Mouse (Mus musculus): ENCODE data around the gene Nedd4. TPM values are rescaled to one million over a fixed set of nuclear protein-coding genes. Genes with fewer than 3 reads are reported as not detected.
"Not testable (repeated sequence)": the region's sequence is repeated elsewhere in the genome, so short reads cannot be mapped to it uniquely, and the experiment has no call there.

Nedd4 gene
- polyA plus RNA-seq, 1 experiment from 2014 or later, result 478 TPM

DNA sequence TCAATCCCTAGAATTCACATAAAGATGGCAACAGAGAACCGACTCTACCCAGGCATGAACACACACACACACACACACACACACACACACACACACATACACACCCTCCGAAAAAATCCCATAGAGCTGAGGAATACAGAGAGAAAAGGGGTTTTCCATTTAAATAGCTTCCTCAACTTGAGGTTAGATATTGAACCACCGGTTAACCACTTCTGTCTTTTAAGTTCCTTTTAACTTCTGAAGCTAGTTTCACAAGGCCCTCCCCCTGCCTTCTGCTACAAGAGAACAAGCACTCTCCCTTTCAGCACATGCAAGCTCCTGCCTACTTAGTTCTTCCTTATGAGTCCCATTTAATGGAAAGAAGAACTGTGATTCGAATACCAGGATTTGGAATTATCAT, 2.0 kb upstream of the Nedd4 start:
- Histone ChIP-seq H3K4me3 (replicated peaks; ENCODE audit: low read length) (no peak overlapping the region), H3K4me2 (replicated peaks) (no peak overlapping the region), H3K27me3 (ENCODE audit: control insufficient read depth, insufficient read depth, low read length) (no peaks in the 10 kb centered on the region), H3K4me1 (replicated peaks; ENCODE audit: control insufficient read depth, insufficient read depth, low read length) (peaks cover 27% of the 10 kb centered on the region), H3K9ac (no peak overlapping the region), H3K36me3 (replicated peaks; ENCODE audit: control insufficient read depth, insufficient read depth) (peaks cover 1% of the 10 kb centered on the region; the same call in 1 of the 2 replicates), H3K27ac (no peak overlapping the region), H3K9me3 (ENCODE audit: control insufficient read depth, low read length) (no peaks in the 10 kb centered on the region)
- WGBS, result 82% methylated on average over 4 of the region's 4 CpGs
- ATAC-seq (ENCODE audit: low FRiP score), result no peak
- no peak for DNase-seq (ENCODE audit: low spot score)

GRCm38 (mm10) chr9:72660911-72661310, 1.2 kb upstream of the Nedd4 start:
- peak overlapping the region; percentile 84; the same call in 1 of the 2 replicates for H3K4me2 ChIP-seq (replicated peaks)
- H3K27me3 ChIP-seq (ENCODE audit: control insufficient read depth, insufficient read depth, low read length), result no peaks in the 10 kb centered on the region
- H3K4me1 ChIP-seq (replicated peaks; ENCODE audit: control insufficient read depth, insufficient read depth, low read length), result peaks cover 34% of the 10 kb centered on the region
- no peaks in the 10 kb centered on the region for H3K9me3 ChIP-seq (ENCODE audit: control insufficient read depth, low read length)
- peak overlapping the region; percentile 99; the same call in 1 of the 2 replicates for H3K9ac ChIP-seq
- DNase-seq (ENCODE audit: low spot score) (no peak), ATAC-seq (ENCODE audit: low FRiP score) (no peak)
- no peak overlapping the region for H3K4me3 ChIP-seq (replicated peaks; ENCODE audit: low read length)
- H3K36me3 ChIP-seq (replicated peaks; ENCODE audit: control insufficient read depth, insufficient read depth), result peaks cover 9% of the 10 kb centered on the region; the same call in 1 of the 2 replicates
- peak overlapping the region; percentile 99 for H3K27ac ChIP-seq
- WGBS, result 56% methylated on average over 1 of the region's 1 CpGs

DNA sequence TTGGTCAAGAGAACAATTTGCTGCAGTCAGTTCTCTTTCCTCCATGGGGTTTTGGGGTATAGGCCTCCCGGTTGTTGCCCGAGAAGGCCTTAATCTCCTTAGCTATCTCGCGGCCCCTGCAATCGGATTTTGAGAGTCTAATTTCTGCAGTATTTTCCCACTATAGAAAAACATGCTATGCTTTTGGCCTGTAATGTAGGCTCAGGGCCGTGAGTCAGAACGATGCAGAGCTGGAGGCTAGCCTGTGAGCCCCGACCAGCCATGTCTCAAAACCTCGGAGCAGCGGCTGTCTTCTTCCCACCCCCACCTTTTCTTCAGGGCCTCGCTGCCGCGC, 618 bp upstream of the Nedd4 start:
- Histone ChIP-seq H3K27ac (peak overlapping the region; percentile 99), H3K36me3 (replicated peaks; ENCODE audit: control insufficient read depth, insufficient read depth) (peaks cover 14% of the 10 kb centered on the region; the same call in 1 of the 2 replicates), H3K4me1 (replicated peaks; ENCODE audit: control insufficient read depth, insufficient read depth, low read length) (peaks cover 35% of the 10 kb centered on the region), H3K9ac (peak overlapping the region; percentile 99), H3K4me3 (replicated peaks; ENCODE audit: low read length) (peak overlapping the region; percentile 91), H3K4me2 (replicated peaks) (peak overlapping the region; percentile 84), H3K9me3 (ENCODE audit: control insufficient read depth, low read length) (no peaks in the 10 kb centered on the region), H3K27me3 (ENCODE audit: control insufficient read depth, insufficient read depth, low read length) (no peaks in the 10 kb centered on the region)
- ATAC-seq (ENCODE audit: low FRiP score) (no peak), DNase-seq (ENCODE audit: low spot score) (no peak)
- 2% methylated on average over 13 of the region's 13 CpGs for WGBS

GRCm38 (mm10) chr9:72662691-72663533, 766 bp downstream of the Nedd4 start:
- ATAC-seq (ENCODE audit: low FRiP score), result peak; percentile 63
- Histone ChIP-seq H3K9ac (peak overlapping the region; percentile 99), H3K9me3 (ENCODE audit: control insufficient read depth, low read length) (no peaks in the 10 kb centered on the region), H3K4me2 (replicated peaks) (peak overlapping the region; percentile 84), H3K4me3 (replicated peaks; ENCODE audit: low read length) (peak overlapping the region; percentile 91), H3K4me1 (replicated peaks; ENCODE audit: control insufficient read depth, insufficient read depth, low read length) (peaks cover 44% of the 10 kb centered on the region), H3K36me3 (replicated peaks; ENCODE audit: control insufficient read depth, insufficient read depth) (peaks cover 25% of the 10 kb centered on the region), H3K27ac (peak overlapping the region; percentile 99), H3K27me3 (ENCODE audit: control insufficient read depth, insufficient read depth, low read length) (no peaks in the 10 kb centered on the region)
- DNase-seq (ENCODE audit: low spot score), result peak; percentile 82
- under 1% methylated on average over 55 of the region's 55 CpGs for WGBS

GRCm38 (mm10) chr9:72663534-72663918, 1.4 kb downstream of the Nedd4 start:
- ATAC-seq (ENCODE audit: low FRiP score) (no peak), DNase-seq (ENCODE audit: low spot score) (no peak)
- peak overlapping the region; percentile 99 for H3K9ac ChIP-seq
- WGBS, result 10% methylated on average over 10 of the region's 10 CpGs
- peak overlapping the region; percentile 99 for H3K27ac ChIP-seq
- peaks cover 44% of the 10 kb centered on the region for H3K4me1 ChIP-seq (replicated peaks; ENCODE audit: control insufficient read depth, insufficient read depth, low read length)
- peaks cover 25% of the 10 kb centered on the region for H3K36me3 ChIP-seq (replicated peaks; ENCODE audit: control insufficient read depth, insufficient read depth)
- peak overlapping the region; percentile 91 for H3K4me3 ChIP-seq (replicated peaks; ENCODE audit: low read length)
- H3K9me3 ChIP-seq (ENCODE audit: control insufficient read depth, low read length), result no peaks in the 10 kb centered on the region
- H3K4me2 ChIP-seq (replicated peaks), result peak overlapping the region; percentile 84
- no peaks in the 10 kb centered on the region for H3K27me3 ChIP-seq (ENCODE audit: control insufficient read depth, insufficient read depth, low read length)

DNA sequence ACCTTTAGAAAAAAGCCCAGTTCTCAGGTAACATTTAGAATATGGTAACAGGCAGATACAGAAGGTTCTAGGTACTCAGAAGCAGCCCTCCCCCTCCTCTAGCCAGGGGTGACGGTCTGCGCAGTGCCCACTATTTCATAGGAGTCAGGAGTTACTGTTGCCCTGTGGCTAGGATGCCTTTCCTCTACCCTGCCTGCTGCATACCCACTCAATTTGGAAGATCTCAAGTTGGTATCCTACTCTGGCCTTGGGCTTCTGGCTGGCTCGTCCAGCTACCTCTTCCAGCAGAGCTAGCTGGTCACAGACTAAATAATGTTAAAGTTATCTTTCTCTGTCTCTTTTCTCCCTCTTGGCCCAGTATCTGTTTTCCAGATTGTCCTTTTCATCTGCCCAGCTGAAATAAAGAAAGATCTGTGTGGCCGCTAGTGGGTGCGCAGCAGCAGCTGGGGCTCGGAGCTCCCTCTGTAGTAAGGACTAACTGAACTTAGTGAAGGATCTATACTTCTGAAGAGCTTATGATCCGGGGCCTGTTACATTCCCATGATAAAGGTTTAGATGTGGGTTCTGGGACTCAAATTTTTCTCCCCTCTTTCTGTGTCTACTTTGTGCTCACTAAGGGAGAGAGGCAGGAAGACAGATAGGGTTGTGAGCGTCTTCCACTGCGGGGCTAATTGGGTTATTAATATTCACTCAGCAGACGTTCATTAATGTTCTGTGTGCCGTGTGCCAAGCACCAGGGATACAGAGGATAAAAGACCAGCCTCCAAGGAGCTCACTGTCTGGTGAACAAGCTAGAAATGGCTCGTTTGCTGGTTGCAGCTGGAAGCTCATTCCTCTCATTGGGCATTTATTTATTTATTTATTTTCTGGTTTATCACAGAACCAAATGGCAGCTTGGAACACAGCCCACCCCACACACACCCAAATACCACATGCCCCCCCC, 2.5 kb downstream of the Nedd4 start:
- WGBS, result 25% methylated on average over 12 of the region's 12 CpGs
- Histone ChIP-seq H3K27me3 (ENCODE audit: control insufficient read depth, insufficient read depth, low read length) (no peaks in the 10 kb centered on the region), H3K27ac (peak overlapping the region; percentile 99), H3K9ac (peak overlapping the region; percentile 99), H3K9me3 (ENCODE audit: control insufficient read depth, low read length) (no peaks in the 10 kb centered on the region), H3K36me3 (replicated peaks; ENCODE audit: control insufficient read depth, insufficient read depth) (peaks cover 35% of the 10 kb centered on the region), H3K4me1 (replicated peaks; ENCODE audit: control insufficient read depth, insufficient read depth, low read length) (peaks cover 44% of the 10 kb centered on the region), H3K4me2 (replicated peaks) (peak overlapping the region; percentile 84), H3K4me3 (replicated peaks; ENCODE audit: low read length) (peak overlapping the region; percentile 91)
- ATAC-seq (ENCODE audit: low FRiP score) (no peak), DNase-seq (ENCODE audit: low spot score) (peak; percentile 42)

GRCm38 (mm10) chr9:72665517-72665916, 3.4 kb downstream of the Nedd4 start:
- H3K9me3 ChIP-seq (ENCODE audit: control insufficient read depth, low read length), result no peaks in the 10 kb centered on the region
- no peak for ATAC-seq (ENCODE audit: low FRiP score)
- peaks cover 47% of the 10 kb centered on the region for H3K4me1 ChIP-seq (replicated peaks; ENCODE audit: control insufficient read depth, insufficient read depth, low read length)
- H3K36me3 ChIP-seq (replicated peaks; ENCODE audit: control insufficient read depth, insufficient read depth), result peaks cover 43% of the 10 kb centered on the region
- WGBS, result 36% methylated on average over 7 of the region's 7 CpGs
- peak overlapping the region; percentile 99 for H3K27ac ChIP-seq
- H3K27me3 ChIP-seq (ENCODE audit: control insufficient read depth, insufficient read depth, low read length), result no peaks in the 10 kb centered on the region
- no peak for DNase-seq (ENCODE audit: low spot score)
- peak overlapping the region; percentile 84 for H3K4me2 ChIP-seq (replicated peaks)
- peak overlapping the region; percentile 99; the same call in 1 of the 2 replicates for H3K9ac ChIP-seq
- peak overlapping the region; percentile 91; the same call in 1 of the 2 replicates for H3K4me3 ChIP-seq (replicated peaks; ENCODE audit: low read length)

DNA sequence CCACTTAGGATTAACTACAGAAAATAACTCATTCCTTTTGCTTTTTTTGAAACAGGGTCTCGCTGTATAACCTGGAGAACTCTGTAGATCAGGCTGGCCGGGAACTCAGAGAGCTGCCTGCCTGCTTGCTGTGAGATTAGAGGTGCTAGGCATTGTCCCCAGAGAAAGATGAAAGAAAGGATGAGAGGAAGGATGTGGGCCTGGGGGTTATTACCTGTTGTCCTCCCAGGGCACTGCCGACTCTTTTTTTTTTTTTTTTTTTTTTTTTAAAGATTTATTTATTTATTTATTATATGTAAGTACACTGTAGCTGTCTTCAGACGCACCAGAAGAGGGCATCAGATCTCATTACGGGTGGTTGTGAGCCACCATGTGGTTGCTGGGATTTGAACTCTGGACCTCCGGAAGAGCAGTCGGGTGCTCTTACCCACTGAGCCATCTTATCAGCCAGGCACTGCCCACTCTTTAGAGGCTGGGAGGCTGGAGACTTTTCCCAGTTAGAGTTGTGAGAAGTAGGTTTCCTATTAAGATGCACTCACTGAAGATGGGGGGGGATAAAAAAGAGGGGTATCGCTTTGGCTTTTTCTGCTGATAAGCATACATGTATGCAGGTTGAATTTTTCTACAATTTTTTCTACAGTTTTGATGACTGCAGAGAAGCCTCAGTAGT, 4.3 kb downstream of the Nedd4 start:
- not testable (repeated sequence) for H3K4me3 ChIP-seq (replicated peaks; ENCODE audit: low read length); H3K9ac ChIP-seq; H3K27ac ChIP-seq; H3K9me3 ChIP-seq (ENCODE audit: control insufficient read depth, low read length); H3K27me3 ChIP-seq (ENCODE audit: control insufficient read depth, insufficient read depth, low read length); ATAC-seq (ENCODE audit: low FRiP score); DNase-seq (ENCODE audit: low spot score)
- Histone ChIP-seq H3K36me3 (replicated peaks; ENCODE audit: control insufficient read depth, insufficient read depth) (peaks cover 50% of the 10 kb centered on the region), H3K4me2 (replicated peaks) (0 out of 2 replicates have a peak overlapping the region, but pooled peaks have one; percentile 24), H3K4me1 (replicated peaks; ENCODE audit: control insufficient read depth, insufficient read depth, low read length) (peaks cover 38% of the 10 kb centered on the region)
- 86% methylated on average over 6 of the region's 8 CpGs for WGBS
